Mouse (Mus musculus): ENCODE results near the gene March11. TPM values are rescaled to one million over a fixed set of nuclear protein-coding genes. Genes with fewer than 3 reads are reported as not detected.

March11 gene
- total RNA-seq, 2 experiments from 2014 or later: not detected

DNA sequence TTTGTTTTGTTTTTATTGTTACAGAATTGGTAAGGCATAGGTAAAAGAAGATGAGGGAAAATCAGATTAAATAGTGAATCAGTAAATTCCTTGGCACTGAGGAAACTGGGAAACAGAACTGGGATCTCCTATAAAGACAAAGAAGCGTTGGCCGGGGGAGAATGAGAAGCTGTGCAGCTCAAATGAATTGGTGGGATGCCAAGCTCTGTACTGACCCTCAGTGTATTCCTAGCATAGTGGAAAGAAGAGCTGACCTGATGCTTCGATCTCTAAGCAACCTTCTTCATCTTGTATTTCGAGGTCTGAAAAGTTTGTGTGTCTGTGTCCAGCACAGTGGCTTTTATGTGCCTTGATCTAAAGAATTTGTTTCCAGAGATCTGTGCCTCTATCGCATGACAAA lies 64.9 kb downstream of the March11 start:
- no peak for DNase-seq (ENCODE audit: low spot score)

DNA sequence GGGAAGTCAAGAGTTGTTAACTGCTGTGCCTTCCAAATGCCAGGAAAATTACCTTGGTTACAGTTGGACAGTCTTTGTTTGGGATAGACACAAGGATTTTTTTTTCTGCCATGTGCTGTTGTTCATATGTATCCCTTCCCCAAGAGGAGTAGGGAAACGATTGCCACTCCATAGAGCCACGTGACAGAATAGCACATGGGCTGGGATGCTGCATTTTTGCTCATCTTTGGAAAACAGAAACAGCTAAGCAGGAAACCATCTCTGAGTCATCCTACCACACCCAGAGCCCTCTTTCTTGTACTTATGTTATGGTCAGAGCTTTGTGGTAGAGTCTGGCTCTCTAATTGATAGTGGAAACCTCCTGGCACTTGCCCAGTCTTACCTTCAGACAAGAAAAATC lies 65.4 kb downstream of the March11 start:
- no peak for DNase-seq (ENCODE audit: low spot score)

DNA sequence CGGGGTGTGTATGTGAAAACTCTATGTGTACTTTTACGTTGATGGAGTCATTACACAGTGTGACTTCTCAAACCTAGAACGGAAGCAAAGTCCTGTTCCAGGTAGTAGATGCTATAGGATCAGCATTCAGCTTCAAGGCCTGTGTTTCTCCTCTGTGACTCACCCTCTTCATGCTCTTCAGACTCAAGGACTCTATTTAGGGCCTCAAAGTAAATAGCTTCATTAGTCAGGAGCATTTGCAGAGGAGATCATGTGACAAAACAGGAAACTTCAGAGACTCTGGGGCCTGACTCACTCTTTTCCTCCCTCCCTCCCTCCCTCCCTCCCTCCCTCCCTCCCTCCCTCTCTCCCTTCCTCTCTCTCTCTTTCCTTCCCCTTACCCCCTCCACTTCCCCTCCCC lies 66.1 kb downstream of the March11 start:
- no peak for DNase-seq (ENCODE audit: low spot score)

DNA sequence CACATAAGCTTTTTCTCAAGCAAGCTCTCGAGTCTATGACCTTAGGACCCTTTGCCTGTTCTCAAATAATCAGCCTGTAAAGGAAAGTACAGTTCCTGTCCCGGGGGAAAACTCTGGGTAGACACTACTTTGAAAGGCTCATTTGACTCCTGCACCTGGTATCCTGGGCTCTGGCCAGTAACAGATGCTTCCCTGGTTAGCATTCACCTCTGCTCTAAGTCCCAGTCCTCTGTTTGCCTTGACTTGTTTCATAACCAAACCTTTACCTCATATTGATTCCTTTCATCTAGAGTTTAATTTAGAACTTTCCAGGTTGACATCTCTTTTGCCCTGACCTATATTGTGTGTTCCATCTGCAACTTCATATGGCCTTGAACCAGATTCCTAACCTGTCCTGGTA lies 68.5 kb downstream of the March11 start:
- no peak for DNase-seq (ENCODE audit: low spot score)

DNA sequence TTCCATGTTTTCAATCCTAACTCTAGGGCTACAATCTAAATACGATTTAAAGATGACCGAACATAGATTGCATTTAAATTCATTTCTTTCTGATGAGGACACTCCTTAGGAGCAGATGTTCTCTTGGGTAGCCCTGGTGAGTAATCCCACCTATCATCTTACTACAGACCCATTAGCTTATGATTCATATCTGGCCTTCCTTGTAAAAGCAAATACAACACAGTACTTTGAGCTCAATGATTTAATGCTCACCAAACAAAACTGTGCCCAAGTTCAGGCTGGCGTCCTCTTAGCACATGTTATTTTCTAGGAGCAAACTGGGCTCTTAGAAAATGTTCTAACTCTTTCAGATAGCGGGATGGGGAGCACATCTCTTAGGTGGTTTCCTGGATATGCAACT lies 70.0 kb downstream of the March11 start:
- no peak for DNase-seq (ENCODE audit: low spot score)

DNA sequence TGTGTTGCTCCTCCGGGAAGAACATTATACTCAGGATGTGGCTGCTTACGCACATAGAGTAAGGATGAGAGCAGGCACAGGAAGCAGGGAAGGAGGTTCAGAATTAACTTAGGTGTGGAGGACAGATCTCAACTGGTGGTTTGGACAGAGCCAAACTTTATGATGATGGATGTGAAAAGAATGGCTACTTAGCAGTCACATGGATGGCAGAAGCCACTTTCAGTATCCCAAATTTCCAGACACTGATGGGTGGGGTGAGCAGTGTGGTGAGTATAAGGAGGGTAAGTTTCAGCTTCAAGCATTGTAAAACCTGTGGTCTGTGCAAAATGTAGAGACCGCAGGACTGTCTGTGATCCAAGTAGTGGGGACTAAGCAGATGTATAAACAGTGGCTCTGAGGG lies 71.0 kb downstream of the March11 start:
- no peak for DNase-seq (ENCODE audit: low spot score)

DNA sequence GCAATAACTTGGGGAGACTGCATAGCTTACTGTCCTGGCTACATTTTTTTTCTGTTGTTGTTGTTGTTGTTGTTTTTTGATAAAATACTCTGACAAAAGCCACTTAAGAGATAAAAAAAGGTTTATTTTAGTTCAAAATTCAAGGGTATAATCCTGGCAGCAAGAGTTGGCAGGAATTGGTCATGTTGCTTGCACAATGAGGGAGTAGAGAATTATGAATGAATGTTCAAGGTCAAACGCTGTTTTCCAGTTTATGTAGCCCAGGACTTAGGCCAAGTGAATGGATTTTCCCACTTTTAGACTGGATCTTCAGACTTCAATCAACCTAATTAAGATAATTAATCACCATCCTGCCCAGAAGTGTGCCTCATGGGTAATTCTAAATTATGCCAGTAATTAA lies 72.0 kb downstream of the March11 start:
- DNase-seq (ENCODE audit: low spot score): no peak

DNA sequence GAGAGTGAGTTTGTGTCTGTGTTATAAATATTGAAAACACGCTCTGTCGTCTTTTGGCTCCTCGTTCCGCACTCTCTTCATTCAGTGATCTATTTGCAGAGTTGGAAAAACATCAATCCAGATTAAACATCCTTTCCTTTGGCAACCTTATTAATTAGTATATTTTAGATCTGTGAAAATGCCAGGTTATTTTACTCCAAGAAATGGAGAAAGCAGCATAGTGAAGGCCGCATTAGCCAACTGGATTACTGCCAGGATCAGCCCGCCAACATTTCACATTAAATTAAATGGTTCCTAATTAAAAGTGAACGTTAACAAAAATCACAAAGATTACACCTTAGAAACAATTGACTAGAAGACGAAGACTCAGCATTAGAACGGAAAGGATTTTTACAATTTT lies 81.2 kb downstream of the March11 start:
- no peak for DNase-seq (ENCODE audit: low spot score)

DNA sequence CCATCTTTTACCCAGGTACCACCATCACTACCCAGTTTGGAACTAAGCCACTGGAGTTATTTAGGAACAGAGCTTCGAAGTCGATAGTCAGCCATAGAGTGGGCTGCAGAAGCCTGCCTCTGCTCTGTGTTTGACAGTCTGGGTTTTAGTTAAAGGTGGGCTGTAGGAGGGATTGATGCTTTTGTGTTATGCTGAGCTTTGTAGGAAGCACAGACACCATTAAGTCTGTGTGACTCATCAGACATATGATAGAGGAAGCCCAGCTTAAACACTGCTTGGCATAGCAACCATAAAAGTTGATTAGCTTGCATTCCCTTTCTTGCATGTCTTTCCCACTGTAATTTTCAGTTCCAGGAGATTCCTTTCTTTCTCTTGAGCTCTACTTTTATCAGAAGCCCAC lies 87.7 kb downstream of the March11 start:
- DNase-seq (ENCODE audit: low spot score): no peak

DNA sequence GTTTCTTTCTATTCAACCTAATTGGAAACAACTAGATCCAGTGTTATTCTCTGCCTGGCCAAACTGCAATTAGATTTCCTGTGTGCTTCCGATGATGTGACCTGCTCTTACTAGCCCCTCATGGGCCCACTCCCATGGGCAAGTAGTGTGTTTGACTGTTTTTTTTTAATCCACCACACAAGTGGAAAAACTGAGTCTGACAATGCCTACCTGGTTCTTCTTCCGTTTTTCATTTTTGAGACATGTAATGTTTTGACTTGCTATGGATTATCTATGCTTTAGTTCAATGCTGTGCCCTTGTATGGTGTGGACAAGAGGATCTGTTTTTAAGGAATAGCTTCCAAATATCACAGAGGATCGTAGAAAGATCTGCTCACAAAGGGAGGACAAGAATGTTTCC lies 116.4 kb downstream of the March11 start:
- DNase-seq (ENCODE audit: low spot score): no peak

DNA sequence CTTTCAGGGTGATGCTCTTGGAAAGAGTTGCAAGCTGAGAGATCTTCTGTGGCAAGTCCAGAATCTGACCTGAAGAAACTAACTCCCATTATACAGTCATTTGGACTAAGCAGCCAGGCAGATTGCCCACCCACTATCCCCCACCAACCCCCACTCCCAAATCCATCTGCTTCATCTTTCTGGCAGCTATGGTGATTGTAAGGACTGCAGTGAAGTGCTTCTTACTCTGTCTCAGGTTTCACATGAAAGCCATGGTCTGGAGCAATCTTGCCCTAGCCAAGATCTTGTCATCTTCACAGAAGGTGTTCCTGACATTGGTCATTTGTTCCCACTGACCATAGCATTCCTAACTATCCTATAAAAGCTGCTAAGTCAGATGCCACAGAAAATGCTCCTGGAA lies 117.4 kb downstream of the March11 start:
- DNase-seq (ENCODE audit: low spot score): no peak

DNA sequence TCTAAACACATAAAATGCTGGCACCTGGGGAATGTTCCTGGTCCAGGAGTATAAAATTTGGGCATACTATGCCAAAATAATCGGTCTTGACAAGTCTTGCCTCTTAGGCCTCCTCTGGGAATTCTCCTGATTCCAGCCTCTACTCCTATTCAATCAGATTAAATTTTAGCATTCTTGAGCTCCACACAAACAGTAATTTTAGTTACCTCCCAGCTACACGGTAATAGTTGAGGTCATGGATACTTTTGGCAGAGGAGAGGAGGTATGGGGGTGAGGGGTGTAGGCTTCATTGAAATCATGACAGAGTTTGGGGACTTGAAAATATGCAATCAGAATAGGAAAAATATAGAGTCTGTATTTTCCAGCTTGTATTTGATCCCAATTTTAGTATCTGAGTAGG lies 121.7 kb downstream of the March11 start:
- no peak for DNase-seq (ENCODE audit: low spot score)

DNA sequence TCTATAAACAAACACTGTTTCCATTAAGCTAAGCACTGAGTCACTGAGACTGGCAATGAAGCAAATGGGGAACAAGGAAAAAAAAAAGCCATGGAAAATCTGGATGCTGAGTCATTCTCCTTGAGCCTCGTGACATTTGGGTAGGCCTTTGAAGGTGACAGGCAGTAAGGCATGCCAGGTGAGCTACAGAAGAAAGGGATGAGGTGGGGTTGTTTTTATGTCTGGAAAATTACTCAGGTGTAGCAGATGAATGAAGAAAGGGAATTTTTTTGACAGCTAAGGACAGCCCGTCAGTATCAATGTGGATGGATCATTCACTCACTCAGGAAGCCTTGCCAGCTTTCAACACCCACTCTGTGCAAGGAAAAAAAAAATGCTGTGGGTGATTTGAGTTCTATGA lies 123.8 kb downstream of the March11 start:
- no peak for DNase-seq (ENCODE audit: low spot score)

DNA sequence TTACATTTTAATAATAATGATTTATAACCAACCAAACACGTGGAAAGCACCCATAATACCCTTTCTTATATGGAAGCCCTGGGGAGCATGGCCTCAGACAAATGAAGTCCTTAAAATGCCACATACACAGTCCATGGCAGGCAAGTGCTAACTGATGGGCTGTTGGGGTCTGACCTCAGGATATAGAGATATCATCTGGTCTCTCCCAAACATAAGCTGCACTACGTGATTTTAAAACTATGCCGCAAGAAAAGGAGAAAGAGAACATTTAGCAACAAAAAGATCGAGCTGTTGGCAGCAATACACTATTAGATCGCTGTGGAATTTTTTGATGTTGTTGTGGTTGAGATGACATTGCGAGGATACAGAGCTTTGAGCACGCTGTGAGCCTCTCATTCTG lies 126.9 kb downstream of the March11 start:
- DNase-seq (ENCODE audit: low spot score): no peak

DNA sequence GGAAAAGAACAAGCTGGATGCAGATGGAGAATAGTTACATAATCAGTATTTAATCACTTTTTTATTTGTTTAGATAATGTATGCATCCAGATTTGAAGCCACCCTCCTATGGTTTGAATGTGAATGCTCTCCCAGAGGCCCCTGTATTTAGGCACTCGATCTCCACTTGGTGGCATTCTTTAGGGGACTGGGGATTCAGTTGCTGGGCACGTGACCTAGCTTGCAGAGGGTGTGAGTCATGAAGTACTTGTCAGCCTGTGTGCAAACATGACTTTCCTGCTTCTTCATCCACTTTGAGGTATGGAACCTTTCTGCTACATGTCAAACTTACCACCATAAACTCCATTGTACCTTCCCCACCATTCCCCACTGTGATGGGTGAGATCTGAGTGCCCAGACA lies 128.3 kb downstream of the March11 start:
- no peak for DNase-seq (ENCODE audit: low spot score)
